Mouse (Mus musculus): ENCODE results near the gene Gm5150.
"Not testable (repeated sequence)": the region's sequence is repeated elsewhere in the genome, so short reads cannot be mapped to it uniquely, and the experiment has no call there.

The Gm5150 gene

DNA sequence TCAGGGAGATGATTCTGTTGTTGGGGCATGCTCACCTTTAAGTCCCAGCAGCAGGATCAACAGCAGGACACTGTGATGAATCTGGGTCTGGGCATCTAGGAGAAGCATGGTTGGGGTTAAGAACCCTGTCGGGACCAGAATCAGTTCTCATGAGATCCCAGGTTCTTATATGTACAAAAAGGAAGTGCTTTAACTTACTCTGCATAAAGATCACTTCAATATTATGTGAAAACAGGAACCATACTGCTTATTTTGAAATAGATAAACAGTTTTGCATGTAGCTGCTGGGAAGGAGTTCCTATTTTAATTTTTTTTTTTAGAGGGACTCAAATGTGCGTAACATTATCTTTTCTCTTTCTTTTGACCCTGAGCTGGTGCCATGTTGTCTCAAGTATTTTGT is at the start of gene Gm5150:
Gene Gm5150, minus strand, starts transcription at position 223 of the 400 bp plus-strand sequence.
- no peak for DNase-seq (ENCODE audit: low spot score in 2 of 2)

DNA sequence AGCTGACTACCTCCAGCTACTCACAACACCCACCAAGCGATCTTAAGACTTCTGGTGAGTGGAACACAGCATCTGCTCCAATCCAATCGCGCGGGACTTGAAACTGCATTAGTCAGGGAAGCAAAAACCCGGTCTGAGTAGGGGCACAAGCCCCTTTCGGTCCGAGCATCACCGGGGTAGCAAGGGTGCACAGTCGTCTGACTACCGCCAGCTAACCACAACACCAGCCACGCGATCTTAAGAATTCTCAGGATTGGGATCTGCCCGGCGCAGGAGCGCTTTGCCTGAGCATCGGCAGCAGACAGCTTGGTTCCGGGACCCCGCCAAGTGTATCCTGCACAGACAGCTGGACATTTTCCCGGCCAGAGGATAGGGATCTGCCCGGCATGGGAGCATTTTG is 45.5 kb upstream of the Gm5150 start:
- not testable (repeated sequence) for DNase-seq (ENCODE audit: low spot score in 2 of 2)

DNA sequence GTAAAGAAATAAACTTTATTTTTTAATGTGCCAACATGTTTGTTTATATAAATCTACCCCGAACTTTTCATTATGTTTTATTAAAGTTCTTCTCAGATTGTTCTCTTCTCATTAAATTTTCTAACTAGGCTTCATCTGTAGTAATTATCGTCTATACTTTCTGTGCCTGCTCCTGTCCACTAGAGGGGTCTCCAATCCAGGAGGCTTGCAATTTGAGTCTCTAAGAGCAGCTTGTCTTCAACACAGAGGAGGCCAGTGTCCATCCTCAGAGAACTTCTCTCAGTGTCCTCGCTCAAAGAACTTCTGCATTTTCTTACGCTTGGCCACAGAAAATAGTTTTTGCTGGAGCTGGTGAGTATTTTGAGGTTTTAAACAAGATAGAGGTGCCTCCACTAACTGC is 41.1 kb upstream of the Gm5150 start:
- DNase-seq (ENCODE audit: low spot score in 2 of 2): no peak

DNA sequence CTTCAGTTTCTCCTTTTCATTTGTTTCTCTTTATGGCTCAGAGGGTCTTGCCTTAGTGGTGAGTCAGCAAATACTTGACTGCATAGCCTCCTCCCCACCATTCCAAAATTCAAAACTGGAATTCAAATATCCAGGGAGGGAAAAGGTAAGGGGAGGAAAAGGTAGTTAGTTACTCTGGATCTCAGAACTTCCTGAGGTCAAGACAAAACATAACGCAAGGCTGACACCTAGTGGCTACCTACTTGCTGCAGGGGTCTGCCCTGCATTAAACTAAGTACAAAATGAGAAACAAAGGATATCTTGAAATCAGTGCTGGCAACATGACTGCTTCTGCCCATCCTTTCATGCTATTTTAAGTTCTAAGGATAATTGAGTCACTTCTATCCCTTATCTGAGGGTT is 37.1 kb upstream of the Gm5150 start:
- no peak for DNase-seq (ENCODE audit: low spot score in 2 of 2)

DNA sequence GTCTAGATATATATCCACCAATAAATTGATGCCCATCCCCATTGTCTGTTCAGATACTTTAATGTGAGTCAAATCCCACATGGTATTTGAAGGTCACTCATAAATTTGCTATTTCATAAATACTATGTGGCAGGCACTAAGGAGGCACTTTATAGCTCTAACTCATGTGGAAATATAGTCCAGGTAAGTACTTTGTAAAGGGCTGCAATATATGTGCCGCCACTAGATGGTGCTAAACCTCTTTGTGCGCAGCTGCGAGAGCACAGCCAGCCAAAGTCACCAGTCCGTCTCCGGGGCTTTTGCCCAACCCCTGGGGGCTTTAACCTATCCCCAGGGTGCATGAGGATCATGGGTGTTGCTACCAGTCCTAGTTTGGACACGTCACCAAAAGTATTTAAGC is 18.8 kb upstream of the Gm5150 start:
- DNase-seq (ENCODE audit: low spot score in 2 of 2): peak; percentile 2 to 21

DNA sequence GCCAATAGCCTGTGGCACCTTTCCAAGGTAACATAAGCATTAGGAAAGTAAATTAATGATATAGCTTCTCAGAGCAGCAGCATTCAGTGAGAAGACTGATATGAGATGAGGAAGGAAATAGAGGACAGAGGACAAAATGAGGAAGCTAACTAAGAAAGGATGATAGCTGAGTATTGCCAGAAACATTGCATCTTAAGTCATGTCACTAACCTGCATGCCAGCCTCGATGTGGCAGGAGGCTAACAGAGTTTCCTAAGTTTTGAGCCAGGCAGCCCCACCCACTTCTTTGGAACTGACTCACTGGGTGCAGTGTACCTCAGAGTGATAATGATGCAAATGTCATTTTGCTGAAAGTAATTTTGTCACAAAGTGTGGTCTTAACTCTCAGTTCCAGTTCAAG is 16.0 kb upstream of the Gm5150 start:
- no peak for DNase-seq (ENCODE audit: low spot score in 2 of 2)

DNA sequence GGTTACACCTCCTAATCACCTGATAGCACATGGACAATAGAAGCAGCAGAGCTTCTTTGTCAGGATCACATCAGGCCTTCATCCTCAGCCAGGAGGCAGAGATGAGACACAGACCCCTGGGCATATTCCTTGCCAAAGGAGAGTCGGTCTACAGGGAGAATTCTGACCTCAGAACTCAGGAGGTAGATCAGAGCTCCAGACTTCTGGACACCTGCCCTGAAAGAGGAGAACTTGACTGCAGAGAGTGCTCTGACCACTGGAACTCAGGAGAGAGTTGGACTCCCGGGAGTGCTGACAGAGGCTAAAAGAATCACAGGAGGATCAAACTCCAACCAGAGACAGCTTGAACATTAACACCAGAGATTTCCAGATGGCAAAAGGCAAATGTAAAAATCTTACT is 8.2 kb upstream of the Gm5150 start:
- DNase-seq (ENCODE audit: low spot score in 2 of 2): not testable (repeated sequence)

DNA sequence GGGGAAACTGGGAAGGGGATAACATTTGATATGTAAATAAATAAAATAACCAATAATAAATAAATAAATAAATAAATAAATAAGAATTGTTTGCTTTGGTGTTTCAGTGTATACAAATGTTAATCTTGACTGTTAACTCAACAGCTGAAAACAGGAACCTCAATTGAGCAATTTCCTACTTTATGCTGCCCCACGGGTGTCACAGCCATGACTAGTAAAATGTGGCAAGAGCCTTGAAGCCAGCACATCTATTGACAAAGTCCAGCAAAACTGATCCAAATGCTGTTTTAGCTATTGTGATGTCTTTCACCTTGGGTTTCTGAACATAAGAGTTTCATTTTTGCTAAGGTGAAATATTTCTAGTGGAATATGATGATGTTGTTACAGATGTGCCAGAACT is 1.6 kb upstream of the Gm5150 start:
- DNase-seq (ENCODE audit: low spot score in 2 of 2): no peak

DNA sequence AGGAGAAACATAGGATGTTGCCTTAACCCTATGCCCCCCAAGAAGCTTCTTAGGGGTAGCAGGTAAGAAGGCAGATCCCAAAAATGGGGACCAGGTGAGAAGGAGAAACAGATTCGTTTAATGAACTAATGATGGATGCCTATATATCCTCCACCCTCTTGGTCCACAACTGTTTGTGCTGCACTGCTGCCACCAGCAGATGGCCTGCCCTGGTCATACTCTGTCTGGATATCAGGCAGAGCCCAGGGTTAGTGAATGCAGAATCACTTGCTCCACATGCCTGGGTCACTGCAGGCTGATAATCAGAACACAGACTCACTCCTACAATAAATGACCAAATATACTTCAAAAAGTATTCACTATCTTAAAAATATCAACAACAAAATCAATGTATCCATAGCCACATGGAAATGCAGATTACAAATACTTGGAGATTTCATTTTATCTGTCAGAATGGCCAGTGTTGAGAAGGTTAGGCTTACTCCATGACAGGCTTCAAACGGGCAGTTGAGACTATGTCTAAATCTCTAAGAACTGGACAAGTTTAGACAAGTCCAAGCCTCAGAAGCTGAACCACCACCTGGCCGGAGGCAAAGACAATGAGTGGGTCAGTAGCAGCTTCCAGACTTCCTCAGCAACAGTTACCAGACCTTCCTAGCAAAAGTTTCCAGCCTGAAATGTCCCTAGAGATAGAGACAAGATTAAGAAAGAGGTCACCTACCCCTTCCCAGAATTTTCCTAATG is 2.2 kb downstream of the Gm5150 start:
- DNase-seq (ENCODE audit: low spot score in 2 of 2): no peak

DNA sequence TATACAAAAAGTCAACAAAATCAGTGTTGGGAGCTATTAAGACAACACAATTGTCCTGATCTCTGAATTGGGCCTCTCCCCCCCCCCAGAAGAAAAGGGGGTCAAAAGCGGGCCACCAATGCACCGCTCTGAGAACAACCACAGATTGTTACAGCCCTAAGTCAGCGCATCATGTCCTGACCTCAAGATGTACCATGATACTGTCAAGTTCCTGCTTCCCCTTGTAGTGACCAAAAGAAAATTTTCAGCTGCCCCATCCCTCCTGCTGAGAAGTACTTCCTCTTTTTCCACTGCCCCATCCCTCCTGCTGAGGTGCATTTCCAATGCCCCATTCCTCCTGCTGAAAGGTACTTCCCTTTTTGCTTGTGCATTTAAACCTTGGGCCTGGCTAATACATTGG is 6.8 kb downstream of the Gm5150 start:
- not testable (repeated sequence) for DNase-seq (ENCODE audit: low spot score in 2 of 2)

DNA sequence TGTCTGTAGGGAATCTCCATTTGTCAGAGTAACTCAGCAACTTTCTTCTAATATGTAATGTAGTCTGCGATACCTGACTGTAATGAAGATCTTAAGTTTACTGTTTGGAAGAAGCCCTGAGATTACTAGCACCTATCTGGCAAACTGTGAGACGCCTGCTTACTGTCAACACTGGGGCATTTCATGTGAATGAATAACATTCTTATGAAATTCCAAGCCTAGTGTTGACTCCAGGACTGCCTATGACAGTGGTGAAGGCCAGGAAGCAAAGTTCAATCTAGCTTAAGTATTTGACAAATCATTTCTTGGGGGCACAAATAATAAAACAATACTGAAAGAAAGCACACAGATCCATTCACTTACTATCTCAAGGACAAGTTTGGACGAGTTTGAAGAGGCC is 24.0 kb downstream of the Gm5150 start:
- DNase-seq (ENCODE audit: low spot score in 2 of 2): no peak

DNA sequence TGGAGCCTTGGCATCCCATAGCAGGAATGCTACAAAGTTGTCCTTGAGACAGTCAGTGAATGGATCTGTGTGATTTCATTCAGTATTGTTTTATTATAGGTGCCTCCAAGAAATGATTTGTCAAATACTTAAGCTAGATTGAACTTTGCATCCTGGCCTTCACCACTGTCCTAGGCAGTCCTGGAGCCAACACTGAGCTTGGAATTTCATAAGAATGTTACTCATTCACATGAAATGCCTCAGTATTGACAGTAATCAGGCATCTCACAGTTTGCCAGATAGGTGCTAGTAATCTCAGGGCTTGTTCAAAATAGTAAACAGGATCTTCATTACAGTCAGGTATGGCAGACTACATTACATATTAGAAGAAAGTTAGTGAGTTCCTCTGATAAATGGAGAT is 49.3 kb downstream of the Gm5150 start:
- DNase-seq (ENCODE audit: low spot score in 2 of 2): no peak

Measured in natural killer cell, adult 2 months (primary cell).